In the genomic region with DNA sequence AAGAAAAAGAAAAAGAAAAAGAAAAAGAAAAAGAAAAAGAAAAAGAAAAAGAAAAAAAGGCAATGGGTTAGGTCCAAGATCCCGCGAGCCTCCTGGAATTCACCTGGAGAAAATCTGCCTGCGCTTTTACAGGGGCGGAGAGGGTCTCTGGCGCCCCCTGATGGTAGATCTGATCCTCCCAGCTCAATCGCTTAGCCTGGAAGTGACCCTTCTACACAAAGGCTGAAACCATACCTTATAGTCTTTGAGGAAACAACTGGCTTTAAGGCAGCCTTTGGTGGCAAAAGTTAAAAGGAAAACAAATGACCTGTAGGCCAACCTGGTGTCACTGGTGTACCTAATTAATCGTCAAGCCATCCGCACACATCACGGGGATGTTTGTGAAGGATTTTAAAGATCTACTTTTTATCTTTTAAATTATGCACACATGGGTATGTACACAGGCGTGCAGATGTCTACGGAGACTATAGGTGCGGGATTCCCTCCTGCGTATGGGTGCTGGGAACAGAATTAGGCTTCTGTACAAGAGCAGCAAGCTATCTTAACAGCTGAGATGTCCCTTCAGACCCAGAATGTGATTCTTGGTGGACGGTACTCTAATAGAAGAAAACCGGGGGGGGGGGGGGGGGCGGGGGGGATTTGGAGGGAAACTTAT, we compare ENCODE assay signal across 7 mouse cellular contexts. TPM values are rescaled to one million over a fixed set of nuclear protein-coding genes. Genes with fewer than 3 reads are reported as not detected.
DNase-seq lines count a peak whose midpoint lies in the region; ATAC-seq lines count a peak whose summit lies in the region.

No protein-coding gene starts in this region.

- intact Hi-C loops in left cerebral cortex, postnatal 25 days (cut with DNase I): loop anchor here (2.0 kb wide), 1 partner anchor 161 kb away; no protein-coding TSS in a partner anchor

- no peak overlapping the region for H3K27ac ChIP-seq in hindbrain, embryonic 15.5 days (replicated peaks)

- WGBS in hindbrain, embryonic 15.5 days: 41% methylated on average over 16 of the region's 16 CpGs

- peak; percentile 88 for DNase-seq in R1 (ENCODE audit: low read depth, low spot score)
- DNase-seq in cerebellum, adult 18-20 months: peak; percentile 80 to 87
- DNase-seq in forelimb bud, embryonic 11.5 days (ENCODE audit: low read depth, low spot score): peak; percentile 89
- DNase-seq in left cerebral cortex, postnatal 25 days (ENCODE audit: low spot score in 2 of 2): peak; percentile 41 to 55
- DNase-seq in right cerebral cortex, adult 2 months (ENCODE audit: low spot score in 2 of 2): peak; percentile 60 to 68

- H3K4me1 ChIP-seq in hindbrain, embryonic 15.5 days (replicated peaks): peaks cover 5% of the 10 kb centered on the region

- no peaks in the 10 kb centered on the region for H3K9me3 ChIP-seq in hindbrain, embryonic 15.5 days

- H3K4me2 ChIP-seq in hindbrain, embryonic 15.5 days: peak overlapping the region; percentile 97

- H3K36me3 ChIP-seq in hindbrain, embryonic 15.5 days: no peaks in the 10 kb centered on the region

- peak overlapping the region; percentile 42 for H3K4me3 ChIP-seq in hindbrain, embryonic 15.5 days

- ATAC-seq in hindbrain, embryonic 15.5 days (ENCODE audit: low FRiP score, low read depth): peak; percentile 63; the same call in 1 of the 2 replicates
- ATAC-seq in megakaryocyte progenitor cell, adult 5-6 weeks (replicated peaks; ENCODE audit: poor library complexity): peak; percentile 86

- H3K9ac ChIP-seq in hindbrain, embryonic 15.5 days: no peak overlapping the region

- H3K27me3 ChIP-seq in hindbrain, embryonic 15.5 days: no peaks in the 10 kb centered on the region

RNA-seq across cellular contexts. Expression of gene Esr2, which starts 0.9 kb away (rescaled TPM):
- 0.21 and 0.51 TPM in 2 replicates for polyA plus RNA-seq in hindbrain, embryonic 15.5 days (2015; fragmentation: Nextera tagmentation; extraction: Ambion mirVana)
- total RNA-seq in left cerebral cortex, postnatal 25 days (2021): under 1 TPM; 0.21 to 0.23 TPM
- total RNA-seq in megakaryocyte progenitor cell, adult 5-6 weeks (2015): not detected in 2 replicates
- total RNA-seq in megakaryocyte progenitor cell, adult 5-6 weeks (2017): not detected in 2 replicates
